Mouse (Mus musculus) left cerebral cortex, adult 2 months (tissue): ENCODE measurements around the gene Anapc1. TPM values are rescaled to one million over a fixed set of nuclear protein-coding genes. Genes with fewer than 3 reads are reported as not detected.
"Not testable (repeated sequence)": the region's sequence is repeated elsewhere in the genome, so short reads cannot be mapped to it uniquely, and the experiment has no call there.

Source experiments
- DNase-seq, 2 experiments: peaks; one replicate each; pipeline ENCODE4 v3.0.0; 2021 to 2022; ENCODE audit warnings: low spot score in 2 of 2, mixed read lengths in 1 of 2; ENCODE audit errors: extremely low spot score in 1 of 2
- H3K27ac ChIP-seq: fragments of 200-600 bp; 2 replicates; pipeline ENCODE4 v1.8.1; 2022
- H3K4me3 ChIP-seq: fragments of 200-600 bp; 2 replicates; pipeline ENCODE4 v1.8.1; 2022
- CTCF ChIP-seq: fragments of 200-600 bp; IDR thresholded peaks from 2 replicates; pipeline ENCODE4 v1.8.1; 2022; ENCODE audit warnings: antibody characterized with exemption, mild to moderate bottlenecking, moderate library complexity
- intact Hi-C: fragments of 180-260 bp; cut with DNase I; formaldehyde crosslinking; loops from one replicate; pipeline ENCODE4 v1.15.1; 2025
- total RNA-seq, 2 experiments: library from RNA; stranded (reverse); gene quantifications; 2 replicates each; pipeline ENCODE4 v1.2.3; 2021

Gene Anapc1
- total RNA-seq, 2 experiments from 2014 or later: 60.5 to 65.4 TPM

GRCm38 (mm10) chr2:128694548-128694947, 7.4 kb upstream of the Anapc1 start:
- intact Hi-C loops: no loop called here
- no peak for DNase-seq
- H3K4me3 ChIP-seq: no peak overlapping the region
- TF ChIP-seq CTCF: peak; percentile 35
- no peak overlapping the region for H3K27ac ChIP-seq

GRCm38 (mm10) chr2:128693828-128694227, 6.6 kb upstream of the Anapc1 start:
- DNase-seq, intact Hi-C loops, H3K4me3 ChIP-seq, H3K27ac ChIP-seq: not testable (repeated sequence)

DNA sequence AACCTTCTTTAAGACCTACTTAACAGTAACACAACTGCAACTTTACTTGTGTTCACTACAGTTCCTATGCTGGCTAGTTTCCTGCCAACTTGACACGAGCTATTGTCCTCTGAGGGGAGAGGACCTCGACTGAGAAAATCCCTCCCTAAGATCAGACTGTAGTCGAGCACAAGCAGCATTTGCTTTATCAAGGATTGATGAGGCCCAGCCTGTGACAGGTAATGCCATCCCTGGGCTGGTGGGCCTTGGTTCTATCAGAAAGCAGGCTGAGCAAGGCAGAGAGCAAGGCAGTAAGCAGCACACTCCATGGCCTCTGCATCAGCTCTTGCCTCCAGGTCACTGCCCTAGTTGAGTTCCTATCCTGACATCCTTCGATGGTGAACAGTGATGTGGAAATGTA, 6.0 kb upstream of the Anapc1 start:
- DNase-seq: no peak
- intact Hi-C loops: no loop called here
- TF ChIP-seq CTCF: no peak
- H3K27ac ChIP-seq: no peak overlapping the region
- no peak overlapping the region for H3K4me3 ChIP-seq

GRCm38 (mm10) chr2:128692771-128693170, 5.6 kb upstream of the Anapc1 start:
- intact Hi-C loops: no loop called here
- DNase-seq: no peak
- H3K27ac ChIP-seq: no peak overlapping the region
- H3K4me3 ChIP-seq: no peak overlapping the region
- TF ChIP-seq CTCF: no peak

DNA sequence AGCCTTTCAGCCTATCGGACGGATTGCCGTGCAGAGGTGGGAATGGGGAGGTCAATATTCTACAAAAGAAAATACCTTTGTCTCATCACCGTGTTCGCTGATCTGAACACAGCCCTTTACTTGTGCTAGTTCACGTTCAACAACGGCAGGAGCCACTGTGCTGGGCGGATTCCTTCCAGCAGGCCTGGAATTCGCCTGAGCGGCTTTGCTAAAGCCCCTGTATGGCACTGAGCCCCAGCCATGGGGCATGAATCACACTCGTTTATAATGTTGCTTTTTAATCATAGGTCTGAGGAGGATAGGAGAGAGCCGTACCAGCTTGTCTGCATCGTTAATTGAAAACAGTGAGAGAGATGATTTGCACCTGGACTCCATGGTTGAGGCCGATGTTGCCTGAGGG, 5.1 kb upstream of the Anapc1 start:
- DNase-seq: no peak
- Histone ChIP-seq H3K4me3 (no peak overlapping the region), H3K27ac (no peak overlapping the region)
- intact Hi-C loops: no loop called here
- TF ChIP-seq CTCF: no peak

DNA sequence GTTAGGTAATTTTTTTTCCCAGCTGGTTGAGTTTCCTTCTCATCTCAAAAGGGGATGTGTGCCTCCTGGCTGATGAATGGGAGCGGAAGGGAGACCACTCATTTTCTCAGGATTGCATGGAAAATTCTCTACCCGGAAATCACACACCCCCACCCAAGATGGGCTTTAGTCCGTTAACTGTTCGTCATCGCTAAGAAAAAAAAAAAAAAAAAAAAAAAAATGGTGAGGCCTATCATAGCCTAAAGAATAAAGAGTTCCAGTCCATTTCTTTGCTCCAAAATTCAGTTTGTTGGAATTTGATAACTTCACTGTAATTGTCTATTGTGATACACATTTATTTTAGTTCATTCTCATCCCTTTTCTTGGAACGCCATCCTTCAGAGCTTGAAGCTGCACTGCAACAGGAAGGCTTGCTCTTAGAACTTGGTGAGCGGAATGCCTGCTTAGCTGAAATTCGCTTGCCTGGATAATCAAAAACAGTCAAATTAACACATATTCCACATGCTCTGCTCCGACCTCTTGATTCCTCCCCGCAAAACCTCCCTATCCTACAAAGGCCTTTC, 448 bp upstream of the Anapc1 start:
- TF ChIP-seq CTCF: no peak
- intact Hi-C loops: loop anchor here (2.0 to 10.0 kb wide), 2 partner anchors 129 to 257 kb away; partner anchors contain the start of gene Zc3h8
- Histone ChIP-seq H3K4me3 (peak overlapping the region; percentile 80), H3K27ac (peak overlapping the region; percentile 89)
- no peak for DNase-seq

- Histone ChIP-seq H3K4me3 (no peak overlapping the region), H3K27ac (no peak overlapping the region)
- TF ChIP-seq CTCF: no peak
- DNase-seq: no peak
- intact Hi-C loops: loop anchor here (10.0 kb wide), 1 partner anchor 264 kb away; the partner anchor contains the start of gene Zc3h8
Observed at GRCm38 (mm10) chr2:128680661-128681060, 6.5 kb downstream of the Anapc1 start.

DNA sequence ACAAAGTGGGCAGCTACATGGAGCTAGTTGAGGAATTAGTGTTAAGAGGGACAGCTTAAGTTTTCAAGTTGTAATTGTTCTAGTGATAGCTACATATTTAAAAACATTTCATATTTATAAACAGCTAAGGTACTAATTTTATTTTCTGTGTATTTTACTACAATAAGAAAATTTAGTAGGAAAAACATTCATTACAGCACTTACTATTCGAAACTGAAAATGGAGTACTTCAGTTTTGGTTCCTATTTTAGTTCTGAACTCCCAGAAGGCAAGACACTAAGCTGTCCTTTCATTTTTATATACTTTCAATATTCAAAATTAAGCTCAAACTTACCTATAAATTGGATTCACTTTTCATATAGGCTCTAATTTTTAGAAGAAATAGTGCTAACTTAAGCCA, 66.6 kb downstream of the Anapc1 start:
- Histone ChIP-seq H3K4me3 (no peak overlapping the region), H3K27ac (no peak overlapping the region)
- intact Hi-C loops: loop anchor here (5.0 kb wide), 1 partner anchor 37 kb away; no protein-coding TSS in a partner anchor
- no peak for TF ChIP-seq CTCF
- no peak for DNase-seq

DNA sequence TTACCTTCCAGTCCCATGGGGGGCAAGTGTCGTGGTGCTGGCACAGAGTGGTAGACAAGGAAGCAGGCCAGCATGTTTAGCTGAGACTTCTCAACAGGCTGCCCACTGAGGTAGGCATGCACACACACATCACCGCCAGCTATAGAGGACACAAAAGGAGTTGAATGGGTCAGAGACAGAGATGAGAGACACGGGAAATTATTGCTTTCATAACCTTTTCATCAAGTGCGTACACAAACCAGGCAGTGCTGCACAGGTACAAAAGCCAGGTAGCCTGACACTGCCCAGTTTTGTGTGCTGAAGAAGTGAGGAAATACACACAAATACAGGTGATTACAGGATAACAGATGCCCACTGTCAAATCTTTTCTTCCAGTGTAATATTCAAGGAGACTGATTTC, 71.8 kb downstream of the Anapc1 start:
- DNase-seq: no peak
- no peak overlapping the region for H3K27ac ChIP-seq
- intact Hi-C loops: no loop called here
- H3K4me3 ChIP-seq: no peak overlapping the region
- TF ChIP-seq CTCF: no peak

DNA sequence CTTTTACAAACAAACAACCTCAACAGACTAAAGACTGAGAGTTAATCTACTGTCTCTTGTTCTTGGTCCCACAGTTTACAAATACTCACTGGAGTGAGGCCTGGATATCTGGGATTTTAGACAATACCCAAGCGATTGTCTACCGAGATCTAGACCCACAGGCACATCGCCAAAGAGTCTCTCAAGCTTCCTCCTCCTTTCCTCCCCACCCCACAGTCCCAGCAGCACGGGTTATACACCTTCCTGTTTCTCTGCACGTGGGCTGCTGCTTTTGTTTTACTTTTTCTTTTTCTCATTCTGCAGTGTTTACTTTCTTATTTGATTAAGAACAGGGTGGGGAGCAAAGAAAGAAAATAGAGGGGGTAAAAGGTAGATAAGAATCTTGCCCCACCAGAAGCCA, 73.8 kb downstream of the Anapc1 start:
- DNase-seq: no peak
- TF ChIP-seq CTCF: no peak
- no peak overlapping the region for H3K27ac ChIP-seq
- intact Hi-C loops: no loop called here
- no peak overlapping the region for H3K4me3 ChIP-seq

- TF ChIP-seq CTCF: no peak
- Histone ChIP-seq H3K27ac (no peak overlapping the region), H3K4me3 (no peak overlapping the region)
- intact Hi-C loops: no loop called here
- DNase-seq: no peak
Observed at GRCm38 (mm10) chr2:128612275-128612674, 74.9 kb downstream of the Anapc1 start.

DNA sequence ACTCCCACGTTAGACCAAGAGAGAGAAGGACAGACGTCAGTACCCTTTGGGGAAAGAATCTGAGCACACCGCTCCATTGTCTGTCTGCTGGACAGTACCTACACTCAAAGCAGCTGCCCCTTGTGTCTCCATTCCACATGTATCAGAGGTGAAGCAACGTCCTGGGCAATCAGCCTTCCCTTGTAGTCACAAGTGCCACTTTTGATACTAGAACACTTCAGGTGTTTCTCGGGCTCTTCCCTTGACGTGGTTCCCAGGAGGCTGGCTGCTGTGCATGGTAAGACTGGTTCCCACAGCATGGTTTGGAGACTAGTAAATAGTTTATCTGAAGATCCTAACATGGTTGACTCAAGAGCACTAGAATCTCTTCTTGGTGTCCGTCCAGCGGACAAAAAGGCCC, 76.0 kb downstream of the Anapc1 start:
- H3K27ac ChIP-seq: no peak overlapping the region
- intact Hi-C loops: no loop called here
- DNase-seq: no peak
- no peak overlapping the region for H3K4me3 ChIP-seq
- TF ChIP-seq CTCF: no peak

GRCm38 (mm10) chr2:128609286-128609685, 77.9 kb downstream of the Anapc1 start:
- DNase-seq: no peak
- no peak overlapping the region for H3K27ac ChIP-seq
- intact Hi-C loops: no loop called here
- no peak overlapping the region for H3K4me3 ChIP-seq
- TF ChIP-seq CTCF: no peak
